Mouse (Mus musculus): ENCODE measurements around the gene Snrpa1.

DNA sequence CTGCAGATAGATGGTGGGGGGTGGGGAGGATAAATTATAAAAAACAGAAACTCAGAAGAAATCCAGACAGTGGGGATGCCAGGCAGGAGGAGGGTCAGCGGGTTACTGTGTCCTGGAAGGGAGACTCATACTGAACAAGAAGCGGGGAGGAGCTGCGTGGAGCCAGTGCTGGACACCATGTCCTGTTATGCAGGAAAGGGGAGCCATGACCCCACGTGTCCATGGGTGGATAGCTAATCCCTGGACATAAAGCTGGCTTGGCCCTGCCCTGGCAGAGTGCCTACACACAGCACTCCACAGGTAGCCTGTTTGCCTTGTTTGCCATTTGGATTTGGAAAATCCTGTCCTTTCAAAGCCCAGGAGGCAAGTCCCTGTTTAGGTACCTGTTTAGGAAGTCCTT is 10.8 kb upstream of the Snrpa1 start:
- TF ChIP-seq PAX5 (IDR thresholded peaks at IDR 0.05; ENCODE audit: low read length) = no peak
- no peak for TF ChIP-seq USF1 (IDR thresholded peaks at IDR 0.05; ENCODE audit: low read depth, low read length)
- no peak for TF ChIP-seq GABPA (IDR thresholded peaks at IDR 0.05; ENCODE audit: insufficient replicate concordance, low read depth, low read length)
- no peak for TF ChIP-seq POLR2A (IDR thresholded peaks at IDR 0.05; ENCODE audit: low read depth, low read length)
- no peak for TF ChIP-seq MEF2A (IDR thresholded peaks at IDR 0.05; ENCODE audit: borderline replicate concordance, low read depth, low read length)
- TF ChIP-seq ZMIZ1 (IDR thresholded peaks at IDR 0.05; ENCODE audit: low read depth, low read length) = no peak
- no peak for TF ChIP-seq CTCF (conservative IDR thresholded peaks at IDR 0.05 in 1 of 2, IDR thresholded peaks at IDR 0.05 in 1 of 2; ENCODE audit: low read depth in 2 of 2, low read length in 2 of 2)
- TF ChIP-seq HCFC1 (IDR thresholded peaks at IDR 0.05; ENCODE audit: low read depth, low read length) = no peak
- TF ChIP-seq ETS1 (conservative IDR thresholded peaks at IDR 0.05; ENCODE audit: low read depth, low read length) = no peak
- no peak for TF ChIP-seq CHD2 (IDR thresholded peaks at IDR 0.05; ENCODE audit: low read length)
- TF ChIP-seq ZNF384 (IDR thresholded peaks at IDR 0.05; ENCODE audit: low read depth, low read length) = no peak
- no peak for TF ChIP-seq MAZ (IDR thresholded peaks at IDR 0.05; ENCODE audit: low read depth, low read length)
